Mouse (Mus musculus): ENCODE measurements around the gene Slc38a4. TPM values are rescaled to one million over a fixed set of nuclear protein-coding genes. Genes with fewer than 3 reads are reported as not detected.

Gene Slc38a4
- polyA plus RNA-seq, 1 experiment from 2014 or later = 68.3 TPM

DNA sequence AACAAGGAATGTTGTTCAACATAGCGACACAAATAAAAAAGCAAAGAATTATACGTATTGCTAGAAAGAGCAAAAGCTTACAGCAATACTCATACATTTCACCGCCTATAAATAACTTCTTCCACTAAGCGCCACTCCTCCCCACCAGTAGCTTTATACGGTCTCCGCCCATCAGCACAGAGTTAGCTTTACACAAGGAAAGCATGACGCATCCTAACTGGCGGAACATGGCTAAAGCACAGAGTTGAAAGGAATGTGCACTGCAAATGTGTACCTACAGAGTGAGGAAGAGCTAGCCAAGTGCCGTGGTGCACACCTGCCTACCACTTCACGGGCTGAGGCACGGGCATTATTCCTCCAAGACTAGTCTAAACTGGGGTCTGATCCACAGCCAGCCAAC lies 95.4 kb downstream of the Slc38a4 start:
- Histone ChIP-seq H3K36me3 (ENCODE audit: control insufficient read depth, insufficient read depth, low read length) (no peaks in the 10 kb centered on the region), H3K4me2 (ENCODE audit: low read length) (no peak overlapping the region), H3K4me3 (ENCODE audit: low read depth, low read length) (no peak overlapping the region), H3K27ac (ENCODE audit: low read depth) (no peak overlapping the region), H3K9me3 (ENCODE audit: control insufficient read depth, low read length) (no peaks in the 10 kb centered on the region), H3K4me1 (replicated peaks; ENCODE audit: control insufficient read depth, insufficient read depth, low read length) (peaks cover 4% of the 10 kb centered on the region; the same call in 1 of the 2 replicates), H3K9ac (ENCODE audit: low read length) (no peak overlapping the region), H3K27me3 (replicated peaks; ENCODE audit: control insufficient read depth, insufficient read depth, low read length) (no peaks in the 10 kb centered on the region)
- DNase-seq (ENCODE audit: low spot score) (no peak), ATAC-seq (replicated peaks; ENCODE audit: low FRiP score, low TSS enrichment, low read depth) (no peak)
- WGBS = 93% methylated on average over 11 of the region's 11 CpGs

DNA sequence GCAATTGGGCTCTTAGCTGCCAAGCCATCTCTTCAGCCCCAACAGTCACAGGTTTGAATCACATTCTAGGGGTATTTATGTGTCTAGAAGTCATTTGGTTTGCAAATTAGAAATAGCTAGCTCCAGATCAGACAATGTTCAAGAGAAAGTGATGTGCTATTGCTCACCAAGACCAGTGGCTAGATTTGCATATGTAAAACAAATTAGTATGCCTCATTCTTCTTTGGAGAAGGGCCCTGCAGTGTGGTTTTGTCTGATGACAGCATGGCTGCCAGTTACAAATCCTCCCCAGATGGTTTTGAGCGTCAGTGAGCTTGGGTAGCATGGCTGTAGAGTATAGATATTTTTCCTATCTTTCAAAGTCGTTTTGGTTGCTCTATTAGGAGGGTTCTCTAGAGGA lies 96.5 kb downstream of the Slc38a4 start:
- Histone ChIP-seq H3K4me1 (replicated peaks; ENCODE audit: control insufficient read depth, insufficient read depth, low read length) (peaks cover under 1% of the 10 kb centered on the region; the same call in 1 of the 2 replicates), H3K27ac (ENCODE audit: low read depth) (no peak overlapping the region), H3K9me3 (ENCODE audit: control insufficient read depth, low read length) (no peaks in the 10 kb centered on the region), H3K36me3 (ENCODE audit: control insufficient read depth, insufficient read depth, low read length) (no peaks in the 10 kb centered on the region), H3K4me2 (ENCODE audit: low read length) (no peak overlapping the region), H3K9ac (ENCODE audit: low read length) (no peak overlapping the region), H3K27me3 (replicated peaks; ENCODE audit: control insufficient read depth, insufficient read depth, low read length) (no peaks in the 10 kb centered on the region), H3K4me3 (ENCODE audit: low read depth, low read length) (no peak overlapping the region)
- WGBS = 74% methylated on average over 2 of the region's 2 CpGs
- ATAC-seq (replicated peaks; ENCODE audit: low FRiP score, low TSS enrichment, low read depth) = no peak
- no peak for DNase-seq (ENCODE audit: low spot score)

GRCm38 (mm10) chr15:96956699-96957098 lies 99.1 kb downstream of the Slc38a4 start:
- whole genome bisulfite sequencing = 68% methylated on average over 3 of the region's 3 CpGs
- H3K4me2 ChIP-seq (ENCODE audit: low read length) = no peak overlapping the region

GRCm38 (mm10) chr15:96954389-96954788 lies 101.4 kb downstream of the Slc38a4 start:
- H3K27me3 ChIP-seq (replicated peaks; ENCODE audit: control insufficient read depth, insufficient read depth, low read length) = no peaks in the 10 kb centered on the region
- H3K27ac ChIP-seq (ENCODE audit: low read depth) = no peak overlapping the region
- 88% methylated on average over 6 of the region's 6 CpGs for whole genome bisulfite sequencing
- no peak overlapping the region for H3K4me2 ChIP-seq (ENCODE audit: low read length)
- no peaks in the 10 kb centered on the region for H3K36me3 ChIP-seq (ENCODE audit: control insufficient read depth, insufficient read depth, low read length)
- H3K9ac ChIP-seq (ENCODE audit: low read length) = no peak overlapping the region
- no peaks in the 10 kb centered on the region for H3K9me3 ChIP-seq (ENCODE audit: control insufficient read depth, low read length)
- H3K4me1 ChIP-seq (replicated peaks; ENCODE audit: control insufficient read depth, insufficient read depth, low read length) = 0 out of 2 replicates have a peak, but pooled peaks cover 2% of the 10 kb centered on the region
- no peak for ATAC-seq (replicated peaks; ENCODE audit: low FRiP score, low TSS enrichment, low read depth)
- DNase-seq (ENCODE audit: low spot score) = no peak
- H3K4me3 ChIP-seq (ENCODE audit: low read depth, low read length) = no peak overlapping the region

More at GRCm38 (mm10) chr15:96956699-96957098, 99.1 kb downstream of the Slc38a4 start:
- H3K9ac ChIP-seq (ENCODE audit: low read length) = no peak overlapping the region
- ATAC-seq (replicated peaks; ENCODE audit: low FRiP score, low TSS enrichment, low read depth) = no peak
- no peaks in the 10 kb centered on the region for H3K27me3 ChIP-seq (replicated peaks; ENCODE audit: control insufficient read depth, insufficient read depth, low read length)
- H3K9me3 ChIP-seq (ENCODE audit: control insufficient read depth, low read length) = no peaks in the 10 kb centered on the region
- no peak for DNase-seq (ENCODE audit: low spot score)
- H3K4me1 ChIP-seq (replicated peaks; ENCODE audit: control insufficient read depth, insufficient read depth, low read length) = 0 out of 2 replicates have a peak, but pooled peaks cover 2% of the 10 kb centered on the region
- H3K27ac ChIP-seq (ENCODE audit: low read depth) = no peak overlapping the region
- H3K4me3 ChIP-seq (ENCODE audit: low read depth, low read length) = no peak overlapping the region
- no peaks in the 10 kb centered on the region for H3K36me3 ChIP-seq (ENCODE audit: control insufficient read depth, insufficient read depth, low read length)

GRCm38 (mm10) chr15:96953938-96954238 lies 101.9 kb downstream of the Slc38a4 start:
- no peaks in the 10 kb centered on the region for H3K36me3 ChIP-seq (ENCODE audit: control insufficient read depth, insufficient read depth, low read length)
- H3K27me3 ChIP-seq (replicated peaks; ENCODE audit: control insufficient read depth, insufficient read depth, low read length) = no peaks in the 10 kb centered on the region
- peak overlapping the region; percentile 44 for H3K9ac ChIP-seq (ENCODE audit: low read length)
- H3K27ac ChIP-seq (ENCODE audit: low read depth) = no peak overlapping the region
- DNase-seq (ENCODE audit: low spot score) = no peak
- 0 out of 2 replicates have a peak, but pooled peaks cover 2% of the 10 kb centered on the region for H3K4me1 ChIP-seq (replicated peaks; ENCODE audit: control insufficient read depth, insufficient read depth, low read length)
- peak overlapping the region; percentile 31 for H3K4me3 ChIP-seq (ENCODE audit: low read depth, low read length)
- H3K4me2 ChIP-seq (ENCODE audit: low read length) = peak overlapping the region; percentile 65
- WGBS = 41% methylated on average over 16 of the region's 16 CpGs
- no peaks in the 10 kb centered on the region for H3K9me3 ChIP-seq (ENCODE audit: control insufficient read depth, low read length)
- no peak for ATAC-seq (replicated peaks; ENCODE audit: low FRiP score, low TSS enrichment, low read depth)

GRCm38 (mm10) chr15:96953112-96953937 lies 102.4 kb downstream of the Slc38a4 start:
- H3K4me2 ChIP-seq (ENCODE audit: low read length) = peak overlapping the region; percentile 65
- peak; percentile 97 for DNase-seq (ENCODE audit: low spot score)
- H3K27me3 ChIP-seq (replicated peaks; ENCODE audit: control insufficient read depth, insufficient read depth, low read length) = no peaks in the 10 kb centered on the region
- H3K9ac ChIP-seq (ENCODE audit: low read length) = peak overlapping the region; percentile 44
- 0 out of 2 replicates have a peak, but pooled peaks cover 2% of the 10 kb centered on the region for H3K4me1 ChIP-seq (replicated peaks; ENCODE audit: control insufficient read depth, insufficient read depth, low read length)
- WGBS = 24% methylated on average over 23 of the region's 23 CpGs
- peak; percentile 77; the same call in 1 of the 2 replicates for ATAC-seq (replicated peaks; ENCODE audit: low FRiP score, low TSS enrichment, low read depth)
- no peaks in the 10 kb centered on the region for H3K9me3 ChIP-seq (ENCODE audit: control insufficient read depth, low read length)
- peak overlapping the region; percentile 31 for H3K4me3 ChIP-seq (ENCODE audit: low read depth, low read length)
- no peak overlapping the region for H3K27ac ChIP-seq (ENCODE audit: low read depth)
- no peaks in the 10 kb centered on the region for H3K36me3 ChIP-seq (ENCODE audit: control insufficient read depth, insufficient read depth, low read length)

- ATAC-seq (replicated peaks; ENCODE audit: low FRiP score, low TSS enrichment, low read depth) (no peak), DNase-seq (ENCODE audit: low spot score) (no peak)
- Histone ChIP-seq H3K27ac (ENCODE audit: low read depth) (no peak overlapping the region), H3K9ac (ENCODE audit: low read length) (no peak overlapping the region), H3K4me1 (replicated peaks; ENCODE audit: control insufficient read depth, insufficient read depth, low read length) (0 out of 2 replicates have a peak, but pooled peaks cover 2% of the 10 kb centered on the region), H3K4me3 (ENCODE audit: low read depth, low read length) (no peak overlapping the region), H3K36me3 (ENCODE audit: control insufficient read depth, insufficient read depth, low read length) (no peaks in the 10 kb centered on the region), H3K27me3 (replicated peaks; ENCODE audit: control insufficient read depth, insufficient read depth, low read length) (no peaks in the 10 kb centered on the region), H3K4me2 (ENCODE audit: low read length) (no peak overlapping the region), H3K9me3 (ENCODE audit: control insufficient read depth, low read length) (no peaks in the 10 kb centered on the region)
- 45% methylated on average over 8 of the region's 8 CpGs for WGBS
These were observed 103.3 kb downstream of the Slc38a4 start for GRCm38 (mm10) chr15:96952488-96952887.

GRCm38 (mm10) chr15:96951783-96952182 lies 104.0 kb downstream of the Slc38a4 start:
- H3K9ac ChIP-seq (ENCODE audit: low read length) = no peak overlapping the region
- H3K27me3 ChIP-seq (replicated peaks; ENCODE audit: control insufficient read depth, insufficient read depth, low read length) = no peaks in the 10 kb centered on the region
- no peak overlapping the region for H3K4me2 ChIP-seq (ENCODE audit: low read length)
- no peaks in the 10 kb centered on the region for H3K9me3 ChIP-seq (ENCODE audit: control insufficient read depth, low read length)
- no peak overlapping the region for H3K4me3 ChIP-seq (ENCODE audit: low read depth, low read length)
- 0 out of 2 replicates have a peak, but pooled peaks cover 2% of the 10 kb centered on the region for H3K4me1 ChIP-seq (replicated peaks; ENCODE audit: control insufficient read depth, insufficient read depth, low read length)
- WGBS = 57% methylated on average over 5 of the region's 5 CpGs
- no peaks in the 10 kb centered on the region for H3K36me3 ChIP-seq (ENCODE audit: control insufficient read depth, insufficient read depth, low read length)
- ATAC-seq (replicated peaks; ENCODE audit: low FRiP score, low TSS enrichment, low read depth) = no peak
- H3K27ac ChIP-seq (ENCODE audit: low read depth) = no peak overlapping the region
- DNase-seq (ENCODE audit: low spot score) = no peak

- H3K4me3 ChIP-seq (ENCODE audit: low read depth, low read length) = no peak overlapping the region
- H3K9ac ChIP-seq (ENCODE audit: low read length) = no peak overlapping the region
- H3K27ac ChIP-seq (ENCODE audit: low read depth) = no peak overlapping the region
- 70% methylated on average over 6 of the region's 6 CpGs for WGBS
- DNase-seq (ENCODE audit: low spot score) (no peak), ATAC-seq (replicated peaks; ENCODE audit: low FRiP score, low TSS enrichment, low read depth) (no peak)
- H3K4me1 ChIP-seq (replicated peaks; ENCODE audit: control insufficient read depth, insufficient read depth, low read length) = no peaks in the 10 kb centered on the region
- no peak overlapping the region for H3K4me2 ChIP-seq (ENCODE audit: low read length)
- no peaks in the 10 kb centered on the region for H3K36me3 ChIP-seq (ENCODE audit: control insufficient read depth, insufficient read depth, low read length)
- H3K27me3 ChIP-seq (replicated peaks; ENCODE audit: control insufficient read depth, insufficient read depth, low read length) = no peaks in the 10 kb centered on the region
- H3K9me3 ChIP-seq (ENCODE audit: control insufficient read depth, low read length) = no peaks in the 10 kb centered on the region
These were observed 107.3 kb downstream of the Slc38a4 start for GRCm38 (mm10) chr15:96948471-96948870.

All from intestine, embryonic 14.5 days (tissue).